Mouse (Mus musculus): ENCODE measurements around the gene Amigo3.
"Not testable (repeated sequence)": the region's sequence is repeated elsewhere in the genome, so short reads cannot be mapped to it uniquely, and the experiment has no call there.

Gene Amigo3

DNA sequence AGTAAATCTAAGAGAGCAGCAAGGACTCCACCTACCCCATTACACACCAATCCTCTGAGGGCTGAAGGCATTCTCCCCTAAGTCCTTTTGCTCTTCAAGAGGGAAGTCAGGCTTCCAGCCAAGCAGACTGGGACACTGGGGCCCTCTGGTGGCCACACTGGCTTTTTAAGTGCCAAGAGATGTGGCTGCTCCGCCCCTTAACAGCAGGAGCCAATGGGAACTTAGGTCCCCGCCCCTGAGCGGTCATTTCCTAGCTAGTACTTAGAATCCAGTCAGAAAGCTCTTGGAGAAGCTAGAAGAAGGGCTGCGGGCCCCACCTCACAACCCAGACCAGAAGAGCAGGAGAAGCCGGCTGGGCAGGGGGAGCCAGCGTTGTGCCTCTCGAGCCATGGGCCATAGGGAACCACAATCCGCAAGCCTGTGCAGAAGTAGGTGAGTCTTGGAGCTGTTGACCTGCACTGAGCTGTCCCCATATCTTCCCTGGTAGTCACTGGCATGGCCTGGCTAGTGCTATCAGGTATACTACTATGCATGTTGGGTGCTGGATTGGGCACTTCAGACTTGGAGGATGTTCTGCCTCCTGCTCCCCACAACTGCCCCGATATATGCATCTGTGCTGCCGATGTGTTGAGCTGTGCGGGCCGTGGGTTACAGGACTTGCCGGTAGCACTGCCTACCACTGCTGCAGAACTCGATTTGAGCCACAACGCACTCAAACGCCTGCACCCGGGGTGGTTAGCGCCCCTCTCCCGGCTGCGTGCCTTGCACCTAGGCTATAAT is at the start of gene Amigo3:
Gene Amigo3 (plus strand): TSS at position 275 of the 780 bp plus-strand sequence.
- peak; percentile 96 to 98 for DNase-seq (ENCODE audit: low spot score in 2 of 2)

DNA sequence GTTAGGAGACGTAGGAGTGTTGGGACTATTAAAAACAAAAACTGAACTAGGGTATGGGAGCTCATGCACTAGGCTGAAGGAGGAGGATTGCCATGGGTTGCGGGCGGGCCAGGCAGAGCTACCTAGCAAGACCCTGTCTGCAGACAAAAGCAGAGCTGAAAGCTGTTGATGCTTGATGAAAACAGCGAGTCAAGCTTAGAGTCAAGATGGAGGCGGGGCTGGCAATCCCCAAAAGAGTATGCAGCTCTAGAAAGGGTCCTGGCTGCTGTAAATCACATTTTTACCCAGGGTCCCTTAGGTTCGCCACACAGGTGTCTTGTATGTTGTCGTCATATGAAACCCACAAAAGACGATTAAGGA is 49.4 kb upstream of the Amigo3 start:
- DNase-seq (ENCODE audit: low spot score in 2 of 2), result no peak

DNA sequence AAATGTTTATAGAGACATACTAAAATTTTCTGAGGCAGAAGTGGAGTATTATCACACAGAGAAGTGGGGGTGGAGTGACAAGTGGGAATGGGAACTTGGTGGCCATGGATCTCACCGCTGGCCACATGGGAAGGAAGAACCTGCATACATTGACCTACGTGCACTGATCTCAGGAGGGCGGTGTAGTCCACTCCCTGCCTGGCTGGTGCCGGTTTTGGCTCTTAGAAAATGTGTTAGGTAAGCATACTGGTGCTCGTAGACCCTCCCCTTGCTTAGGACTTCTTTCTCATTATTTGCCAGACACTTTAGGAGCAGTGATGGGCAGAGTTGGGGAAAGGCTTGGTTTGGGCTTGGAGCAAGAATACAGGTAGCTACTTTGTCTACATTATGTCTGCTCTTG is 44.9 kb upstream of the Amigo3 start:
- no peak for DNase-seq (ENCODE audit: low spot score in 2 of 2)

DNA sequence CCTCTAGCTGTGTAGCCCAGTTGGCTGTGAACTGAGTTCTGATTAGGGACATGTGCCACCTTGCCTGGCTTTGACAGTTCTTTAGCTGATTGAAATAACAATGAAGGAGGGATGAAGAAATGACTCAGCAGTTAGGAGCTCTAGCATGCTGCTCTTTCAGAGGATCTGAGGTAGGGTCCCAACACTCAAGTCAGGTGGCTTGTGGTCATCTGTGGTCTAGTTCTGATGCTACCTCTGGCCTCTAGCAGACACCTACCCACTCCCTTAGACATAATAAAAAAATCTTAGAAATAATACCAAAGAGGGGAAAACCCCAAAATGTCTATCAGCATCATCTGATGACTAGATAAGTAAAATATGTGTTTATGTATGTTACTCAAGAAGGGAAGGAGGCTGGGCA is 42.6 kb upstream of the Amigo3 start:
- no peak for DNase-seq (ENCODE audit: low spot score in 2 of 2)

DNA sequence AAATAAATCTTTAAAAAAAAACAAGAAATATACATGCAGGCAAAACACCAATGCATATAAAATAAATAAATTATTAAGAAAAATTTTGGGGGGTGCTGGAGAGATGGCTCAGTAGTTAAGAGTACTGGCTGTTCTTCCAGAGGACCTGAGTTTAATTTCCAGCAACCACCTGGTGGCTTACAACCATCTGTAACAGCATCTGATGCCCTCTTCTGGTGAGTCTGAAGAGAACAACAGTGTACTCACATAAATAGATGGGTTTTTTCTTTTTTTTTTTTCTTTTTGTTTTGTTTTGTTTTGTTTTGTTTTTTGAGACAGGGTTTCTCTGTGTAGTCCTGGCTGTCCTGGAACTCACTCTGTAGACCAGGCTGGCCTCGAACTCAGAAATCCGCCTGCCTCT is 39.4 kb upstream of the Amigo3 start:
- not testable (repeated sequence) for DNase-seq (ENCODE audit: low spot score in 2 of 2)

DNA sequence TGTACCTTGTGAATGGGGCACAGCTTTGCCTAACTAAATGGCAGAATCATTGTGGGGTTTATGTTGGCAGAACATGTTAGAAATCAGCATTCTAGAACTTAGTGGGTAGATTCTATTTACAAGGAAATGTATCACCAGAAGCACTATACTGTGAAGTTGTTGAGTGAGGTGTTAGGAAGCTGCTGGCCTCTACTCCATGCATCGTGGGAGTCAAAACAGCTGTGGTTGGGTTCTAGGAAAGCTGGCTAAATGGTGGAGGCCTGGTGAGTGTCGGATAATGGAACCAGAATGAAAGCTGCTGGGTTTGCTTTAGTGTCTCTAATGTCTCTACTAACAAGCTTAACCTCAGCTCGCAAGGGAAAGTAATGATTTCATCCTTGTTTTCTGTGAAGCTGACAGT is 35.8 kb upstream of the Amigo3 start:
- DNase-seq (ENCODE audit: low spot score in 2 of 2), result no peak

DNA sequence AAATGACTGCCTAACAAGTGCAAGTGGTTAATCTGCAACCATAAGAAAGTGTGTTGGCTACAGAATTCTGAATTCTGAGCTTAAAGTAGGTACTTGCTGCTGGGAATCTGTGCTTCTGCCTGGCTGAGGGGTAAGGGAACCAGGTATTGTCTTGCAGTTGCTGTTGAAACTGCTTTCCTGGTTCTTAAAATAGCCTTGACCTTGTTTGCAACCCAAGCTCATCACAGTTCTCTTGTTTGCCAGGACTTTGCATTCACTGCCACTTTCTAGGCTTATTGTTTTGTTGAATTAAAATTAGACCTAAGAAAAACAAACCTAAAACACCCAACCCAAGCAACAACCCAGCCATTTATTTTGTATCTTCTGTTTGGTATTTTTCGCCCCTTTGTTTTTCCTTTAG is 32.2 kb upstream of the Amigo3 start:
- DNase-seq (ENCODE audit: low spot score in 2 of 2), result no peak

DNA sequence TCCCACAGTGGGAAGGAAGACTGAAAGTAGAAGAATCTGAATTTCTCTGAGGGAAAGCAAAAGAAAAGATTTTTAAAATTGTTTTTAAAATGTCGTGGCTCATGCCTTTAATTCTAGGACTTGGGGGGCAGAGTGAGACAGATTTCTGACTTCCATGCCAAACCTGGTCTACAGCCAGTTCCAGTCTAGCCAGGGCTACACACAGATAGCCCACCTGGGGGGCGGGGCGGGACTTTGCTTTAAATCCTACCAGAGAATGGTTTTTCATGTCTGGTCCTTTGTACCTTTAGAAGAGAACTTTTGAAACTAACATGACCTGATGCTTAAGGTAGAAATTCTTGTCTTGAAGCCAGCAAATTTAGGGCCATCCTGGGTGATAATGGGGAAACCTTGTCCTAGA is 29.7 kb upstream of the Amigo3 start:
- DNase-seq (ENCODE audit: low spot score in 2 of 2), result no peak

DNA sequence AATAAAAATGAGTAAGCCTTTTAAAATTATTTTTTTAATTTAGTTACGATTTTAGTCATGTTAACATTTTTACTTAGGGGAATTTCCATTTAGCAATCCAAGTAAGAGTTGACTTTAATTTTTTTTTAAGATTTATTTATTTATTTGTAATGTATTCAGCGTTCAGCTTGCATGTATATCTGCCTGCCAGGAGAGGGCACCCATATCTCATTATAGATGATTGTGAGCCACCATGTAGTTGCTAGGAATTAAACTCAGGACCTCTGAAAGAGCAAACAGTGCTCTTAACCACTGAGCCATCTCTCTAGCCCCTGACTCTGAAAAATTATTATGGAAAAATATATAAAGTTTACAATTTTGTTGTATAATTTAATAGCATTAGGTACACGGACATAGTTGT is 26.4 kb upstream of the Amigo3 start:
- no peak for DNase-seq (ENCODE audit: low spot score in 2 of 2)

DNA sequence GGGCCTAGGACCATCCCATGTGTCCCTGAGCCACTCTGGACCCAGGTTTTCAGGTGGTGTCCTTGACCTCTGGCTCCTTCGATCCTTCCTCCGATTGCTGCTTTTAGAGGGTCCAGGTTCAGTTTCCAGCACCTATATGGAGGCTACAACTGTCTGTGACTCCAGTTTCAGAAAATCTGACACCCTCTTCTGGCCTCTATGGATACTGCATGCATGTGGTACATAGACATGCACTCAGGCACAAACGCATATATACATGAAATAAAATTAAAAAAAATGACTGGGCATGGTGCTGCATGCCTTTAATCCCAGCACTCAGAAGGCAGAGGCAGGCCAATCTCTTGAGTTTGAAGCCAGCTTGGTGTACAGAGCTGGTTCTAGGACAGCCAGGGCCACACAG is 25.1 kb upstream of the Amigo3 start:
- DNase-seq (ENCODE audit: low spot score in 2 of 2), result no peak

DNA sequence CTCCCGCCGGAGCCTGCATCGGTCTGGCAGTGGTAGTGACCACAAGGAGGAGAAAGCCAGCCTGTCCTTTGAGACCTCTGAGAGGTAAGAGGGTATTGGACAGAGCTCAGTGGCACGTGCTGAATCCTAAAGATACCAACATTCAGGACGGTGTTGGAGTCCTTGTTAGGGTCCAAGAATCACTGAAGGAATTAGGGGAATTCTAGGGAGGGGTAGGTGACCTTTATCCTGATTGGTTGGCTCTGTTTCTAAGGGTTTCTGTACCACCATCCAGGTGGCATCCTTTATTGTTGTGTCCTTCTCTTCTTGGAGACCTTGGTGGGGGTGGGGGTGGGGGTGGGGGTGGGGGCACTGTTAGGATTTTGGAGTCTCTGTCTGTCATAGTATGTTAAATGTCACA is 20.8 kb upstream of the Amigo3 start:
- no peak for DNase-seq (ENCODE audit: low spot score in 2 of 2)

DNA sequence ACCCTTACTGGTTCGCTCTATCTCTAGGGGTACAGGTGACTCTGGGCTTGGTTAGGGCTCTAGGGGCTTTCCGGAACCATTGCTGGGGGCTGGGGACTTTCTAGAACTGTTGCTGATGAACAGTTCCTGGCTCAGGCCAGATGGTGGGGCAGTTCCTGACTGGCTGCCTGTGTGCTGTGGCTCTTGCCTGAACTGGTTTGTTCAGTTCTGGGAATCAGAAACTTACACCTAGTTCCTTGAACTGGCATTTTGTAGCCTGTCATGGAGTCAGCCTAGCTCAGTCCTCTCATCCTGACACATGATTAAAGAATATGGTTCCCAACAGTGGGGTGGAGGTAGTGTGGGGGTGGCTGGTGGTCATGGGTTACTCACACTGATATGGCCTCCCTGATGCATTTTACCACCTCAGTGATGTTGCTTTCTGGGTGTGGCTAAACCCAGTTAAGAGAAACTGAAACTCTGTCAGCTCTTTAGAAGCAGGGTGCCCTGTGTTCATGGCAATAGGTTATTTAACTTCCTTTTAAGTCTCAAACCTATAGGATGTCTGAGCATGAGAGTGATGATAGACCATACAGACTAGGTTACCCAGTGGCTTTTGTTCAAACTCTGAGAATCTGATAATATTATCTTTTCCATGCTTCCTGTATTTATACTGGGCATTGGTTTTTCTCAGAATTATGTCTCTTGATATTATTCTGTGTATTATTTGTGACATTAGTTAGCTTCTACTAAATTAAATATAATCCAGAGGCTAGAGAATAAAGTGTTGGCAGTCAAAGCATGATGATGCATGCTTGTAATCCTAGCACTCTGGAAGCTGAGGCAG is 17.4 kb upstream of the Amigo3 start:
- no peak for DNase-seq (ENCODE audit: low spot score in 2 of 2)

DNA sequence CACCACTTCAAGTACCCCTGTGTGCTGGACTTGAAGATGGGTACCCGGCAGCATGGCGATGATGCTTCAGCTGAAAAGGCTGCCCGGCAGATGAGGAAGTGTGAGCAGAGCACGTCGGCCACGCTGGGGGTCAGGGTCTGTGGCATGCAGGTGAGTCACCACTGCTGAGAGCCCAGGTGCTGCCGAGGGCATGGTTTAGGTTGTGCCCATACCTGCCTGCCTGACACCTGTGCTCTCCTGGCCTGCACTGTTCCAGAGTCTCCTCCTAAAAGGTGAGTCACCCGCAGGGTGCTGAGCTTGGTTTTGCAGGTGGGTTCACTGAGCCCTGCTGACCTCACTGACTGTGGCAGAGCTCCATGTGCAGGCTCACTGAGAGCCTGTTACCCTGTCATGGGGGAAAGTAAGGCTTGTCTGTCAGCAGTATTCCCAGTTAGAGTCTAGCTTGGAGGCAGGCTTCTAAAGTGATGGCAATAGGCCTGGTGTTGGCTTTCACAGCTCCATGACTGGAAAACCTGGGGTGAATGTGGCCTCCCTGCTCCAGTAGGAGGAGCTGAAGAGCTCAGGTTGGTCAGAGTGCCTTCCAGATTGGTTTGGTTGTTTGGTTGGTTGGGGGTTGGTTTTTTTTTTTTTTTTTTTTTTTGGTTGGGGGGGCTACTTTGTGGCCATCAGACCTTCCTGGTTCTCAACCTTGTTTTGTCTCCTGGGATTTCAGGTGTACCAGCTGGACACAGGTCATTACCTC is 8.0 kb upstream of the Amigo3 start:
- DNase-seq (ENCODE audit: low spot score in 2 of 2), result no peak

DNA sequence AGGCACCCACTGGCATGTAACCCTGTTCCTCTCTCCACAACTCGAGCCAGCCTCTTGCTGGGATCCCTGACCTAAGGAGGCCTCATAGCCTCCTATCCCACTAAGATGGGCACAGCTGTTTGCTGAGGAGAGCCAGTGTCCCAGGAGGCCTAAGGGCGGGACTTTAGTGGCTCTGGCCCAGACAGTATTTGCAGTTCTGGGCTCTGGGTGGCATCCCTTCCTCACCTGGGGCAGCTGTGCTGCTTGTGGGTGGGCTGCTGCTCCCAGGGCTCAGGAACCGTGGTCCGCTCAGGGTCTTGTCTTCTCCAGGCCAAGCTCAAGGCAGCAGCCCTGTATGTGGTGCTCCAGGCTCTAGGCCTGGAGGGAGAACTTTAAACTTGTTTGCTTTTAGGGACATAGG is 6.4 kb upstream of the Amigo3 start:
- no peak for DNase-seq (ENCODE audit: low spot score in 2 of 2)

DNA sequence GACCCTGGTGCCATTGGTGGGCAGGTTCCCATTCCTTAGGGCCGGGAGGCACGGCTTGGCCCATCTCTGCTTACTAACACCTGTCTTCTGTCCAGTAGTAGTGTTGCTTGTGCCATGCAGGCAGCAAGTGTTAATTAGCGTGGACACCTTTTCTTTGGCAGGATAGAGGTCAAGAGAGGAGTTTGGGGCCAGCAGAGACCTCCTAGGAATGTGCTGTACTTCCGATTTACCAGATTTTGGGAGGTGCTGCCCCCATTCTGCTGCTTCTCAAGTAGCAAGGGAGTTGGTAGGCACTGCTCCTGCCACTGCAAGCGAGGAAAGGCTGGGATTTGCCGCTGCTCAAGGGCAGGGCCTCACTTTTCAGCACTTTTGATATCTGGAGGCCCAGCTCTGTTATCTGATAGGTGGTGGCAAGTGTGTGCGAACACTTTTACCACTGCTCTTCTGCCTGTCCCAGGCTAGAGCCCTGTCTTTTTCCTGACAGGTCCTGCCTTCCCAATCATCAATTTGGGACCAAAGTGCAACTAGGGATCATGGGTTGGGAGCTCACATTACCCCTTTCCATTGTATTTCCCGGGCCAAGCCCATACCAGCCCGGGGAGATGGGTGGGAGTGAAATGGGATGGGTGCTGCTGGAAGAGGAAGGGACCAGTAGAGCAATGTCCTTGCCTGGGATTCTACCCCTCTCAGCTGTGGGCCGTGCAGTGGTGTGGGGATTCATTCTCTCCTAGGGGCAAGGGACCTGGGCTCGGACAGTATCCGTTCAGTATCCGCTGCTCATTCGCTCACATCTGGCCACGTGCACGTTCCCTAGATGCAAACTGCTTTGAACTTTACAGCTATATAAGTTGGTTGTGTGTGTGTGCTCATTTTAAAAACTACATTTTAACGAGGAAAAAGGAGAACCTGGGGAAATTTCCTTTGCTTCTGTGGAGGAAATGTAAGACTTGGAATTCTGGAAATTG is 5.1 kb upstream of the Amigo3 start:
- DNase-seq (ENCODE audit: low spot score in 2 of 2), result no peak

DNA sequence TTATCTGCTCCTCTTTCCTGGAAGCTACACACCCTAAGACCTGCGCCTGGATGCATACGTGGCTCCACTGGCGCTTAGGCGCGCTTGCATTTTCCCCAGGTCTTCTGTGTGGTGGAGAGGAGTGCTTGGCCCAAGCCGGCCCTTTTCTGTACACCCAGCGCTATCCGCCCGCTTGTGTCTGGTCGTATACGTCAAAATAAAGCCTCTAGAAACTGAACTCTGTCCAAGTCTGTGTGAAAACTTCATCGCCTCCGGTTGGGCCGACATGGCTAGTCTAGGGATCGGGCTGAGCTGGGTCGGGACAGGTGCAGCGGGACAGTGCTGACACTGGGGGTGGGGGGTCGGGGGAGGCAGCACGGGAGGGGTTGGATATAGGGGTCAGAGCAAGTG is 4.4 kb upstream of the Amigo3 start:
- DNase-seq (ENCODE audit: low spot score in 2 of 2), result no peak

DNA sequence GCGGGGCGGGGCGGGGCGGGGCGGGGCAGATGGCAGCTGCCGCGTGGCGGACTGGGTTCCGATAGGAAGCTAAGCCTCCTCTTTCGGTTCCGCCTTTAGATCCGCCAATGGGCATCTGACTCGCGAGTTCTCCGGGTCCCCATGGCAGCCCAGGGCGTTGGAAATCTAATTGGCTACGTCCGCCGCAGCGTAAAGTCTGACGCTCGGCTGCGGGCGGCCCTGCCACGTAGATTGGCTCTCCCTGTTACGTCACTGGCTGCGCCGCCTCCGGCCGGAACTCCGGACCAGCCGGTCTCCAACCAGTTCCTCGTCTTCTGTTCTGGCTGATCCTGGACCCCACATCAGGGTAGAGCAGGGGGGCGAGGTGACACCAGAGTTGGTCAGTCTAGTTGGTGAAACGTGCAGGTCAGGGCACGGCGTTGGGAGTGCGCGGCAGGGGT is 3.9 kb upstream of the Amigo3 start, which contains the start of gene Gmppb:
Gene Gmppb (plus strand): TSS at position 227 of the 440 bp plus-strand sequence.
- peak; percentile 84 to 92 for DNase-seq (ENCODE audit: low spot score in 2 of 2)

DNA sequence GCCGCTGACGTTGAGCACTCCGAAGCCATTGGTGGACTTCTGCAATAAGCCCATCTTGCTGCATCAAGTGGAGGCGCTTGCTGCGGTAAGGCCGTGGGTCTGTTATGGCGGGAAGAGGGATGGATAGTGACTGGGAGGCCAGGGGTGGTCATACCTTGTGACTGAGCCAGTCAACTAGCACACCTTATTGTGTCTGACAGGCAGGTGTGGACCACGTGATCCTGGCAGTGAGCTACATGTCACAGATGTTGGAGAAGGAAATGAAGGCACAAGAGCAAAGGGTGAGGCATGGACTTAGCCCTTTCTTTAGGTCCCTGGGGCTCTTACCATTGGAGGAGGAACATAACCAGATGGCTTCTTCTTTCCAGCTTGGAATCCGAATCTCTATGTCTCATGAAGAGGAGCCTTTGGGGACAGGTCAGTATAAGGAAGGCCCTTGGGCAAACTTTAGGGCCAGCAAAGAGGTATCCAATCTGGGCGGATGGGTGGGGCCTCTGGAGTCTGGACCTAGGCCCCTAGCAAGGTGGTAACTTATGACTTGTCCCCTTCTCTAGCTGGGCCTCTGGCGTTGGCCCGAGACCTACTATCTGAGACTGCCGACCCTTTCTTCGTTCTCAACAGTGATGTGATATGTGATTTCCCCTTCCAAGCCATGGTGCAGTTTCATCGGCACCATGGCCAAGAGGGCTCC is 3.3 kb upstream of the Amigo3 start:
- DNase-seq (ENCODE audit: low spot score in 2 of 2), result no peak

DNA sequence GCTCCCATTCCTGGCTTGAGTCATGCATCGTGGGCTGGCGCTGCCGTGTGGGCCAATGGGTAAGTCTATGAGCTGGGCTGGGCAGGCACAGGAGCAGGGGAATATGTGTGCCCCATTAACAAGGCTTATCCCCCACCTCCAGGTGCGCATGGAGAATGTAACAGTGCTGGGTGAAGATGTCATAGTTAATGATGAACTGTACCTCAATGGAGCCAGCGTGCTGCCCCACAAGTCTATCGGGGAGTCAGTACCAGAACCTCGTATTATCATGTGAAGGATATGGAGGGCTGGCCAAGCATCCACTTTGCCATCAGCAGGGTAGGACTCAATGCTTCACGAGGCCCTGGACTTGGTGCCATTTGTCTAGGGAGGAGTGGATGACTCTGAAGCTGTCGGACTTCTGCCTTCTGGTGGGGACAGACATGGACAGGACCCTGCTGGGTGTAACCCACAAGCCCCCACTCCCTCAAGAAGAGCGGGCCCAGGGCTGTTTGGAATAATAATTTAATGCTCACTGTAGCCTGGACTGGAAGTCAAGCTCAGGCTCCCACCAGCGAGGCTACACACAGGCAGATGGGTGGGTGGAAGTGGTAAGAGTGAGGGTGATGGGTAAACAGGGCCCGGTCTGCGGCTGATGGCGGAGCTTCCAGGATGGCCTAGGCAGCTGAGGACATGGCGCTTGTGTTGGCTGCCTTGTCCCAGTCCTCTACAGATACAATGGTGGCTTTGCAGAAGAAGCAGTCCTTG is 1.6 kb upstream of the Amigo3 start:
- no peak for DNase-seq (ENCODE audit: low spot score in 2 of 2)

DNA sequence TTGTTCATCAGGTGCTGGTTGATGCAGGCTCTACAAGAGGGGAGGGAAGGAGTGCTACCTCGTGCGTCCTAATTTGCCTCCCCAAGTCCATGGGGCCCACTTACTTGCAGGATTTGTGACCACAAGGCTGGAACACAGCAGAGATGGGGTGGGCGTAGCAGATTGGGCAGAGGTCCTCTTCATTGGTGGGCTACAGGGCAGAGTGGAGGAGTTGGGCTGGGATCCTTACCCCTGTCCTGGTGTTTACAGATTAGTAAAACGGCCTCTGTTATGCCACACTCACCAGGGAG is 1.1 kb upstream of the Amigo3 start:
- no peak for DNase-seq (ENCODE audit: low spot score in 2 of 2)

Measured in cerebellum, postnatal 4 days (tissue).